Mouse (Mus musculus) layer of hippocampus, postnatal 25 days (tissue): ENCODE results near the gene Grb14. TPM values are rescaled to one million over a fixed set of nuclear protein-coding genes. Genes with fewer than 3 reads are reported as not detected.

ENCODE experiments used
- DNase-seq, 2 experiments: peaks; one replicate each; pipeline ENCODE4 v3.0.0; 2022; ENCODE audit warnings: mixed read lengths in 2 of 2, low spot score in 1 of 2; ENCODE audit errors: extremely low spot score in 1 of 2
- total RNA-seq, 2 experiments: library from RNA; stranded (reverse); gene quantifications; 2 replicates each; pipeline ENCODE4 v1.2.3; 2021

Gene Grb14
- 10 to 100 TPM; 41.6 to 48.3 TPM for total RNA-seq

GRCm38 (mm10) chr2:65024887-65025286, at the start of gene Grb14:
Gene Grb14 (minus strand): TSS chr2:65024987.
- DNase-seq, result no peak

GRCm38 (mm10) chr2:65072205-65072604, 47.4 kb upstream of the Grb14 start:
- DNase-seq, result no peak

GRCm38 (mm10) chr2:65053764-65054163, 29.0 kb upstream of the Grb14 start:
- DNase-seq, result no peak

GRCm38 (mm10) chr2:65052191-65053012, 27.6 kb upstream of the Grb14 start:
- DNase-seq, result no peak

- no peak for DNase-seq
These were observed 26.0 kb upstream of the Grb14 start for GRCm38 (mm10) chr2:65050776-65051175.

GRCm38 (mm10) chr2:65048234-65049017, 23.6 kb upstream of the Grb14 start:
- DNase-seq, result no peak

GRCm38 (mm10) chr2:65038164-65038563, 13.4 kb upstream of the Grb14 start:
- no peak for DNase-seq

GRCm38 (mm10) chr2:65037546-65037945, 12.8 kb upstream of the Grb14 start:
- DNase-seq, result no peak

GRCm38 (mm10) chr2:65022363-65023240, 2.2 kb downstream of the Grb14 start:
- DNase-seq, result peak; percentile 43 to 63

- DNase-seq, result peak in 1 of 2 experiments; percentile 14
These were observed 3.0 kb downstream of the Grb14 start for GRCm38 (mm10) chr2:65021691-65022362.

- no peak for DNase-seq
These were observed 7.4 kb downstream of the Grb14 start for GRCm38 (mm10) chr2:65017375-65017774.

- DNase-seq, result no peak
These were observed 10.2 kb downstream of the Grb14 start for GRCm38 (mm10) chr2:65014552-65014951.

GRCm38 (mm10) chr2:65010105-65010504, 14.7 kb downstream of the Grb14 start:
- DNase-seq, result no peak

- DNase-seq, result no peak
These were observed 17.4 kb downstream of the Grb14 start for GRCm38 (mm10) chr2:65007396-65007795.

GRCm38 (mm10) chr2:65005044-65005443, 19.7 kb downstream of the Grb14 start:
- DNase-seq, result no peak

- peak in 1 of 2 experiments; percentile 32 for DNase-seq
These were observed 21.4 kb downstream of the Grb14 start for GRCm38 (mm10) chr2:65003433-65003832.

- DNase-seq, result no peak
These were observed 22.2 kb downstream of the Grb14 start for GRCm38 (mm10) chr2:65002631-65003030.

GRCm38 (mm10) chr2:64995048-64995447, 29.7 kb downstream of the Grb14 start:
- no peak for DNase-seq

- DNase-seq, result no peak
These were observed 35.2 kb downstream of the Grb14 start for GRCm38 (mm10) chr2:64989426-64990187.
